Mouse (Mus musculus) heart, postnatal 14 days (tissue): ENCODE measurements around the gene Nox3. TPM values are rescaled to one million over a fixed set of nuclear protein-coding genes. Genes with fewer than 3 reads are reported as not detected.

Source experiments
- DNase-seq, 2 experiments: peaks; one replicate each; pipeline ENCODE4 v3.0.0; 2021 to 2022
- intact Hi-C: fragments of 180-260 bp; cut with DNase I; formaldehyde crosslinking; loops from one replicate; pipeline ENCODE4 v1.15.1; 2025
- long read RNA-seq, 2 experiments: library from polyadenylated mRNA; stranded (forward); transcript quantifications; one replicate each; pipeline ENCODE4 v2.0.0; 2021
- total RNA-seq, 2 experiments: library from RNA; stranded (reverse); gene quantifications; 2 replicates each; pipeline ENCODE4 v1.2.3; 2021

Nox3 gene
- not detected for total RNA-seq
- long read RNA-seq, experiment 1, result 0 reads
- long read RNA-seq, experiment 2, result 0 reads

DNA sequence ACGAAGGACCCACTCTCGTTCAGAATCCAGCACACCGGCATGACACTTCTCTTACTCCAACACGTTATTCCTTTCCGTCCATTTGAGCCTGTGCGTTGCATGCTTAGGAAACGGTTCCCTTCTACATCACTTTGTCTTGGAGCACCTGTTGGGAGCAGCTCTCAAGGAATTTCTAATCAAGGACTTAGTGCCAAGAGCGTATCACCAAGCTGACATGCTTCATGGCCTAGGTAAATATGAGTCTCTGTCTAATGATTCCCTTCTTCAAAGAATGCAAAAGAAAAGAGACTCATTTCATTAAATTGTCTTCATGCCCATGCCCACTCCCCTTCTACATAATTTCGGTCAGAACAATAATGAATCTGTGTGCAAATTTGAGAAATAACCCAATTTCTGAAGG is at the start of gene Nox3:
Gene Nox3 (minus strand): TSS at position 101 of the 400 bp plus-strand sequence.
- intact Hi-C loops, result no loop called here
- no peak for DNase-seq

DNA sequence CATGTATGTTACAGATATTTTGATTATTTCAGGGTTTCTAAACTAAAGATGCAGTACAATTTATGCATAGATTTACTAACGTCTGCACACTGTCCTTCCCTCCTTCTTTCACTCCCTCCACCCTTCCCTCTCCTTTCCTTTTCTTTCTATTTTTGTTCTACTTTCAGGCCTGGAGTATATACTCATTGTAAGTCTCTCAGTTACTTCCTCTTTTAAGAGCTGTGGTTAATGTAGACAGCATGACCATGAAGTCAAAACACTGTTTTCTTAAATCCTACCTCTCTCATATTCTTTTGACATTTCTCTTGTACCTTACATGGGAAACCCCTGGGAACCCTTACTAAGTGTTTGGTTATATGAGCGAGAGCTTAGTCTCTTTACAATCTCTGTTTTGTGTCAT is 48.3 kb upstream of the Nox3 start:
- DNase-seq, result no peak
- intact Hi-C loops, result no loop called here

DNA sequence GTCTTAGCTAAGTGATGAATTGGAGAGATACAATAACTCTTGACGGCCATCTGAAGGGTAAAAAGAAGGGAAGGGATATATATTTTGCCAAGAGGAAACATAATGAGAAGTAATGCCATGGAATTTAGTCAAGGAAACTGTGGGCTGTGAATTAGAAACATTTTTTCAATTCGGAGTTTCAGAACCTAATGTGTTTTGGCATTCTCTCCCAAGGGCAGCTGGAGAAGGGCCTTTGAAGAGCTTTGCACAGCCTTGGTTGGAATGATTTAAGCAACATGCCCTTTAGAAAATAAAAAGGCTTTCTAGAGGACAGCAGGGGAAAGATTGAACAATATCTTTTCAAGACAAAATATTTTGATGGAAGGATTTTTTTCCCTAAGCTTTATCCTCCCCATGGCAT is 40.9 kb upstream of the Nox3 start:
- DNase-seq, result no peak
- intact Hi-C loops, result no loop called here

- no peak for DNase-seq
Measured at GRCm38 (mm10) chr17:3734286-3734685, 38.2 kb upstream of the Nox3 start.

GRCm38 (mm10) chr17:3705350-3705930 is 9.4 kb upstream of the Nox3 start:
- no peak for DNase-seq
- intact Hi-C loops, result no loop called here

More at GRCm38 (mm10) chr17:3734286-3734685, 38.2 kb upstream of the Nox3 start:
- intact Hi-C loops, result no loop called here

DNA sequence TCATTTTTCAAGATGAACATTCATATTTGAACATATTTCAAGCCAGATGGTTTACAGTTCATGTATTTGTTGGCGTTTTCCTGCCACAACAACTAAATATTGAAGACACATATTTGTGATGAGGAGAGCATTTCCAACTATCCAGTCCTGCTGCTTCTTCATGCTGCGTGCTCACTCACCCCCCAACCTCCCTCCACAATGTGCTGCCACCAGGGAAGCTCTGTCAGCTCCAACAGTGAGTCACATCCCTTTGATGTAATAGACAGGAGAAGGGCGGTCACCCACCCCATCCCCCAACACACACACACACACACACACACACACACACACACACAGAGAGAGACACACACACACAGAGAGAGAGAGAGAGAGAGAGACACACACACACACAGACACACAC is 6.3 kb upstream of the Nox3 start:
- DNase-seq, result no peak

DNA sequence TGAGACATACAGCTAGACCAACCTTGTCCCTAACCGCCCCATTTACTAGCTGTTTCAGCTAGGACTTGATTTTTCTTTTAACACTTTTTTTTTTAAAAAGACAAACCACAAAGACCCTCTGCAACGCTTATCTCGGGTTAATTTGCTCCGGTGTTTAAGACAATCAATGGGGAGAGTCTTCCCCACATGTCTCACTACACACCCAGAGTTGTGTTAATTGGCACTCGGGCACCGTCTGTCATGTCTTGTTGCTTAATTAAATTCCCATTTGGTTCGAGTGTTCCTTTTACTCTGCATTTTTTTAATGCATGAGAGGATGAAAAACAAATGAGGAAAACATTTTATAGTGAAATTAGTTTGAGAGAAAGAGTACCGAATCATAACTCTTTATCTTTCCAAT is 3.2 kb downstream of the Nox3 start:
- intact Hi-C loops, result no loop called here
- DNase-seq, result no peak

More for the DNA sequence above, 6.3 kb upstream of the Nox3 start:
- intact Hi-C loops, result no loop called here

DNA sequence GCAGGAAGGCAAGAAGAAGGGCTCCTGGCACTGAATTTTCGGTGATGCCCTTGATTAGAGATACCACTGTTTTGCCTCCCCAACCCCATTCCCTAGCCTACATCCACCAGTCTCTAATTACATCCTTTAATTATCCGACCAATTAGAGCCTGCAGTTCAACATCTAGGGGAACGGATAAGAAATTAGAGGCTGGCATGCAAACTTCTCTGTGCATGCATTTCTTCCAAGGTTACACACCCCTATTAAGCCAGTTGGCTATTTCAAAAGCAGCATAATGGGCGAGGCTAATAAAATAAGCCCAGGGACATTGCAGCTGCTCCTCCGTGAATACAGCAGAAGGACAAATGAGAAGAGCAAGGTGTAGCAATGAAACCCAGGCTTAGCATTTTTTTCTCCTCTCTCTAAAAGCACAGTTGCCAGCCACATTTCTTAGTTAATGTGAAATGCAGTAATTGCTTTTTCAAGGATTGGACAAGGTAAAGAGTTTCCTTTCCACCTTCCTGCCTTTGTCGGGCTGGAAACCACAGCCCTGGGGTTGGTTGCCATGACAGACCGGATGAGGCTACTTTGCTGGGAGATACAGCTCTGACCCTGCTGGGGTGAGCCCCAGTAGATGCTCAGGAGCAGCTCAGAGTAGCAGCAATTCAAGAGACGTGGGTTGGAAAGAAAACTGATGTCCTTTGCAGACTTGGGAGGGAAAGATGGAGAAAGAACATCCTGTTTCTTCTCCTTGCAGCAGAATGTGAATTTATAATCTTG is 5.4 kb downstream of the Nox3 start:
- intact Hi-C loops, result no loop called here
- DNase-seq, result peak in 1 of 2 experiments; percentile 3

DNA sequence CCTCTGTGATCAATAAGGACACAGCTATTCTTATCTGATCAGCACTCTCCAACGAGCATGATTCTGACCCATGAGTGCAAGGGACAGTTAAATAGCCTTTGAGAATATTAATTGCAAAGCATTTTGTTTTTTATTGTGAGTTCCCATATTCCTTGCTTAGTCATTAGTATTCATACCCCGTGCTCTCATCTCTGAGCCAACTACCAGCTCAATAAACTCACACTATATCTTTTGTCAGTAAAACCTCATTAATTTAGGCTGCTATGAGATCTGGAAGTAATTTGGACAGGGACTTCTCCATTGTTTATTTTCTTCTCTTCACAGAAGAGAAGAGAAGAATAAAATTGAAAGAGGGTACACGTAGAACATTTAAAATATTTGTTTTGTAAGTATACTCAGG is 12.4 kb downstream of the Nox3 start:
- intact Hi-C loops, result no loop called here
- no peak for DNase-seq

GRCm38 (mm10) chr17:3669226-3669625 is 26.8 kb downstream of the Nox3 start:
- intact Hi-C loops, result no loop called here

GRCm38 (mm10) chr17:3667287-3667686 is 28.8 kb downstream of the Nox3 start:
- DNase-seq, result no peak
- intact Hi-C loops, result no loop called here

More at GRCm38 (mm10) chr17:3669226-3669625, 26.8 kb downstream of the Nox3 start:
- no peak for DNase-seq

DNA sequence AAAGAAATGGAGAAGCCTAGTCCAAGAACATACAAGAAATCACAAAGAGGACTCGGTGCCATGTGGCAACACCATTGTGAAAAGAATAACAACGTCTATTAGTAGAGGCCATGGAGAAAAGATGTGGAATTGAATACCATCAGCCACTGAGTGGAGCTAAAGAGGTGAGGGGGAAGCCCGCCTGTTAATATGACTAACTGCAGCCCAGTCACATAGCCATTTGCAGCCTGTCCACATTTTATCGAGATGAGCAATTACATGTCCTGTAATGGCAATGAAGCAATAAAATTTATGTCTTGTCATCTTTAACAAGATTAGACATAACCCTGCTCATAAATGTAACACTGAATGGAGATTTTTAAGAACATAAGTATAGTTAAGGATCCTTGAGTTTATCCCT is 30.7 kb downstream of the Nox3 start:
- no peak for DNase-seq
- intact Hi-C loops, result no loop called here

- intact Hi-C loops, result no loop called here
- peak; percentile 4 to 18 for DNase-seq
Measured at GRCm38 (mm10) chr17:3659497-3659896, 36.6 kb downstream of the Nox3 start.

- intact Hi-C loops, result no loop called here
- no peak for DNase-seq
Measured at GRCm38 (mm10) chr17:3650377-3650776, 45.7 kb downstream of the Nox3 start.

DNA sequence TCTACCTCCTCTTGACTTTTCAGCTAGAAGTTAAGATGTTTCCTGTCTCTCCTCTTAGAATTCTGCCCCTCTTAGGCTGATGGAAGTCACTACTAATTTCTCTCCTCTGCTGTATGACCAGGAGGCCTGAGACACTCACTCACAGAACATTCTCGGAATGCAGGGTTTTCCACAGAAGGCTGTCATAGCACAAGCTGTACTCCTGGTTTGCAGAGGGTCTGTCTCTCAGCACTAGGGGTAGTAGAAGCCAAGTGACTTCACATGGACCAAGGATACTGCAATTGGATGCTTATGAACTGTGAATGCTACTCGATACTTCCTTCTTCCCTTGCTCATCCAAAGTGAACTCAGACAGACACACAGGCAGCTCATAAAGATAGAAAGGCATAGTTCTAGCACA is 52.5 kb downstream of the Nox3 start:
- intact Hi-C loops, result no loop called here
- no peak for DNase-seq

DNA sequence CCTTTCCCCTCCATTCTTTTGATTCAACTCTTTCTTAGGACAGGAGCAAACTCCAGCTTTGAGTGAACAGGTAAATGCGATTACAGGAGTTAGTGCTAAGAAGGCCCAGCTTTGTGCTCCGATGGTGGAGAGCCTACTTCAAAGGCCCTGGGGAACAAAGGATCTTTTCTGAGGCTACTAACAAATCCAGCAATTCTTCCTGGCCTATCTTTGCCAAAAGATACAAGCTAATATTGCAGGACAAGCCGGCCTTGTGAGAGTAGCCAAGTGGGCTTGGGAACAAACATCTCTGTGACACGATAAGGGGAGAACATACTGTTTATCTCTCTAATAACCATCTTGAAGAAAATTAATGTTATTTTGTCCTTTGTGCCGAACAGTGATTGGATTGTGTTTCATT is 54.6 kb downstream of the Nox3 start:
- intact Hi-C loops, result no loop called here
- no peak for DNase-seq

- intact Hi-C loops, result no loop called here
- DNase-seq, result no peak
Measured at GRCm38 (mm10) chr17:3638757-3639156, 57.3 kb downstream of the Nox3 start.

- DNase-seq, result no peak
- intact Hi-C loops, result no loop called here
Measured at GRCm38 (mm10) chr17:3632501-3632900, 63.6 kb downstream of the Nox3 start.

DNA sequence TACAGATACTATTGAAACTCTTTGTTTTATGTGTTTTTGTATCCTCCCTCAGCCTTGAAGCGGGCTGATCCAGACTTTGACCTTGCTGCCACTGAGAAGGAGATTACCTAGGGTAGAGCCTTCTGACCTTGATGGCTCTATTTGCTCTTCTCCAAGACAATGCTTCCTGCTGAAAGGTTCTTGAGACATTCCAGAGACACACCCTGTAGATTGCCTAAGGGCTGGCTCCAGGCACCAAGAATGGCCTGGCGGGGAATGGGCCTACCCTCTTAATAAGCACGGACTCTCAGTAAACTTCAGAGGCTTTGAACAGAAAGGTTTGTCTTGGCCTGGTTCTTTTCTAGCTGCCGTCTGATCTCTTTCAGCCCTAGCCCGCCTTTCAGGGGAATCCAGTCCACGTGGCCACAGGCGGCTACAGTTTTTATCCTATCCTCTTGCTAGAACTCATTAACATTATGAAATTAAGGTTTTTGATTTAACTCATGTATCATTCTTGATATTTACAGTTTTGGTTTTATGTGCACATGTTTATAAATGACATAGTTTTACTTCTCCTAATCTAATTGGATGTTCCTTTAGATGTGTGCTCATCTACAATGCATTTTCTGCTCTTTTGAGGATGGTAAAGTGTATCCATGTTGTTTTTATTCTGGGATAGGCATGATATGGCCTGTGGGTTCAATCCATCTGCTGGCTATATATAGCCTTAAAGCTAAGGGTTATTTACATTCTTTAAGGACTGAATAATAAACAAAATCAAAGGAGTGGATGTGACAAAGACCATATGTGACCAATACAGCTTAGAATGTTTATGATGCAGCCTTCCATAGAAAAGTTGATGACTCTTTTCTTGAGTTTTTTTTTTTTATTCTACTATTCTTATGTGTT is 79.5 kb downstream of the Nox3 start:
- DNase-seq, result no peak
- intact Hi-C loops, result no loop called here

DNA sequence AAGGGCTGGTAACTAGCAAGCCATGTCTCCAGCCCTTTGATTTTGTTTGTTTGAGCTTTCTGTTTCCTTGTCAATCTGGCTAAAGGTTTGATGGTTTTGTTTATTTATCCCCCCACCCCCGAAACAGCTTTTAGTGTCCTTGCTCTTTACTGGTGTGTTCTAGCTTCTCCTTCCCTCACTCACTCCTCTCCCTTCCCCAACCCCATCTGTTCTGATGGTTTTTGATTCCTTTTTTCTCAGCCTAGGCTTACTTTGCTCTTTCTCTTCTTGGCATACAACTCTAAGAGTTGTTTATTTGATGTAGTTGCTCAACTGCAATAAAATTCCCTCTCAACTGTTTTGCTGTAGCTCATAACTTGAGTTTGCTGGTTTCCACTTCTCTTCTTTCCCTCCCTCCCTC is 80.5 kb downstream of the Nox3 start:
- intact Hi-C loops, result no loop called here
- no peak for DNase-seq

DNA sequence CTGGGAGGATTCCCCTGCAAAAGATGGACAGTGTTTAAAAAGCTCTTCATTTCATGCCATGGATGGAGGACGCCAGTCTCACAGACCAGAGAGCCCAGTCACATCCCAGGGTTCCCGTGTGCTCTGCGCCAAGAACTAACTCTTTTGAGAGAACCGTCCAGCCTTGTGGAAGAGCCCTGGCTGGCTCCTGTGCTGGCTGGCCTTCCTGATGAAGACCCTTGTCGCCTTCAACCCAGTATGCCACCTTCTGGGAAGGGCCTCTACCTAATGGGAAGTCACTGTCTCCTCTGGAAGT is 84.3 kb downstream of the Nox3 start:
- no peak for DNase-seq
- intact Hi-C loops, result no loop called here
